Mouse (Mus musculus): ENCODE results near the gene 2410002F23Rik. TPM values are rescaled to one million over a fixed set of nuclear protein-coding genes. Genes with fewer than 3 reads are reported as not detected.
"Not testable (repeated sequence)": the region's sequence is repeated elsewhere in the genome, so short reads cannot be mapped to it uniquely, and the experiment has no call there.

The 2410002F23Rik gene
- polyA plus RNA-seq, 1 experiment from 2014 or later: 20.6 TPM

- WGBS (ENCODE audit: insufficient replicate concordance): 47% methylated on average over 2 of the region's 2 CpGs
- DNase-seq: peak; percentile 35
- no peak overlapping the region for H3K27ac ChIP-seq (ENCODE audit: low read depth)
- no peaks in the 10 kb centered on the region for H3K4me1 ChIP-seq (ENCODE audit: insufficient read depth)
- no peak for ATAC-seq
- TF ChIP-seq CTCF (IDR thresholded peaks at IDR 0.05; ENCODE audit: low read depth) (peak; percentile 56), EP300 (IDR thresholded peaks at IDR 0.05; ENCODE audit: low read depth) (no peak)
- H3K4me2 ChIP-seq (ENCODE audit: low read depth, low read length): no peak overlapping the region
- peaks cover 3% of the 10 kb centered on the region; the same call in 1 of the 2 replicates for H3K27me3 ChIP-seq (ENCODE audit: insufficient read depth, low read length)
- H3K36me3 ChIP-seq (replicated peaks; ENCODE audit: insufficient read depth, low read length): no peaks in the 10 kb centered on the region
- H3K9me3 ChIP-seq (ENCODE audit: low read length): no peaks in the 10 kb centered on the region
- no peak overlapping the region for H3K9ac ChIP-seq (replicated peaks)
- H3K4me3 ChIP-seq (ENCODE audit: low read depth, low read length): no peak overlapping the region
Measured at GRCm38 (mm10) chr7:44277250-44277622, 30.7 kb downstream of the 2410002F23Rik start.

DNA sequence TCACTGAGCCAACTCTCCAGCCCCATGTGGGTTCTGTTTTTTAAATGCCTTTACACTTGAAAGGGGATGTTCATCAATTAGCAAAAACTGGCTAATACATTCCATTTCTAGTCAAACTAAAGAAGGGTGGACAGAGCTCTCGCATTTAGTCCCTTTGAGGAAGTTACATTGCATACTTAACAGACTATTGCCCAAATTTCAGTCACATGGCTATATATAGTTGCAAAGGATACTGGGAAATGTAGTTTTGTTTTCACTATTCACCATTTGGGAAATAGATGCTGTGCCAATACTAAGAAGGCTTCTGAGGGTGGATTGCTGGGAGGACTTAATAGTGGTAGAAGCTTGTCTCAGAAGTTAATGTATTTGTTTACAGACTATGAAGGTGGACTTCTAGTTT lies 34.4 kb downstream of the 2410002F23Rik start:
- no peaks in the 10 kb centered on the region for H3K4me1 ChIP-seq (ENCODE audit: insufficient read depth)
- ATAC-seq (no peak), DNase-seq (no peak)
- H3K27me3 ChIP-seq (ENCODE audit: insufficient read depth, low read length): no peaks in the 10 kb centered on the region
- no peak overlapping the region for H3K27ac ChIP-seq (ENCODE audit: low read depth)
- no peak overlapping the region for H3K9ac ChIP-seq (replicated peaks)
- WGBS (ENCODE audit: insufficient replicate concordance): 16% methylated on average over 1 of the region's 1 CpGs
- H3K36me3 ChIP-seq (replicated peaks; ENCODE audit: insufficient read depth, low read length): no peaks in the 10 kb centered on the region
- no peak for TF ChIP-seq CTCF (IDR thresholded peaks at IDR 0.05; ENCODE audit: low read depth)
- no peak for TF ChIP-seq EP300 (IDR thresholded peaks at IDR 0.05; ENCODE audit: low read depth)
- H3K4me3 ChIP-seq (ENCODE audit: low read depth, low read length): no peak overlapping the region
- no peaks in the 10 kb centered on the region for H3K9me3 ChIP-seq (ENCODE audit: low read length)
- H3K4me2 ChIP-seq (ENCODE audit: low read depth, low read length): no peak overlapping the region

- WGBS (ENCODE audit: insufficient replicate concordance): 73% methylated on average over 7 of the region's 7 CpGs
- Histone ChIP-seq H3K36me3 (replicated peaks; ENCODE audit: insufficient read depth, low read length) (no peaks in the 10 kb centered on the region), H3K4me3 (ENCODE audit: low read depth, low read length) (no peak overlapping the region), H3K27ac (ENCODE audit: low read depth) (no peak overlapping the region), H3K4me1 (ENCODE audit: insufficient read depth) (no peaks in the 10 kb centered on the region), H3K9me3 (ENCODE audit: low read length) (no peaks in the 10 kb centered on the region), H3K9ac (replicated peaks) (no peak overlapping the region), H3K27me3 (ENCODE audit: insufficient read depth, low read length) (no peaks in the 10 kb centered on the region), H3K4me2 (ENCODE audit: low read depth, low read length) (no peak overlapping the region)
- ATAC-seq (no peak), DNase-seq (no peak)
- TF ChIP-seq CTCF (IDR thresholded peaks at IDR 0.05; ENCODE audit: low read depth): no peak
- TF ChIP-seq EP300 (IDR thresholded peaks at IDR 0.05; ENCODE audit: low read depth): no peak
Measured at GRCm38 (mm10) chr7:44281586-44281985, 35.1 kb downstream of the 2410002F23Rik start.

DNA sequence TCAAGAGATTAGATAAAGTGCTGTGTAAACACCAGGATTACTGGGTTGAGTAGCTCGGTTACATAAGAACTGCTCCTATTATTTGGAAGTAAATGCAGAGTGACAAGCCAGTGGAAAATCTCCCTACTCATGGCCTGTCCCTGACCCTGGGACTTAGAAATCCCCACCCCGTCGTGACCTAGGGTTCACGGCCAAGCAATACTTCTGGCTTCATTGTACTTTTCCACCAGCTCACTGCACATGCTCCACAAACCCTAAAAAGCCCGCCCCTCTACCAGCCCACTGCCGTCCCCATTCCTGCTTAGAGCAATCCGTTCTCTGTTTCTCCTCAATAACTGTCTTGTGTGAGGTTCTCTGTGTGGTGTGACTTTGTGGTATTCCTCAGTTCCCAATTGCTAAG lies 41.2 kb downstream of the 2410002F23Rik start:
- Histone ChIP-seq H3K36me3 (replicated peaks; ENCODE audit: insufficient read depth, low read length) (no peaks in the 10 kb centered on the region), H3K27ac (ENCODE audit: low read depth) (no peak overlapping the region), H3K4me2 (ENCODE audit: low read depth, low read length) (no peak overlapping the region), H3K9me3 (ENCODE audit: low read length) (no peaks in the 10 kb centered on the region), H3K9ac (replicated peaks) (no peak overlapping the region), H3K4me1 (ENCODE audit: insufficient read depth) (no peaks in the 10 kb centered on the region), H3K27me3 (ENCODE audit: insufficient read depth, low read length) (no peaks in the 10 kb centered on the region), H3K4me3 (ENCODE audit: low read depth, low read length) (no peak overlapping the region)
- TF ChIP-seq CTCF (IDR thresholded peaks at IDR 0.05; ENCODE audit: low read depth) (no peak), EP300 (IDR thresholded peaks at IDR 0.05; ENCODE audit: low read depth) (no peak)
- DNase-seq (no peak), ATAC-seq (no peak)
- WGBS (ENCODE audit: insufficient replicate concordance): 44% methylated on average over 7 of the region's 7 CpGs

DNA sequence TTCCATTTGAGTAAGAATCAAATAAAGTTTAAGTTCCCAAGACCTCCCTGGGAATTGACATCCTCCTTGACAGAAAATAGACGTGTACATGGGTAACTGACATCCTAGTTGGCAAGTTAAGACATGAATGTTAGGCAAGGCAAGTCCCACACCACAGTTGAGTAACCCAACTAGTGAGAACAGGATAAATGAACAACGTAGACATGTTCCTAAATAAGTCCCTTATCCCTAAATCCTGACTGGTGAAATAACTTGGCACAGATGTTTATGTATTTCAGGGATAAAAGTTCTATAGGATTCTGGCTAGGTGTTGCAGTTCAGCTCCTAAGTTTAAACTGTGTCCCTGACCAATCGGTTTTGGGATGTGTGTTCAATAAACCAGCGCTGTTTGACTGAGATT lies 44.5 kb downstream of the 2410002F23Rik start:
- Histone ChIP-seq H3K27ac (ENCODE audit: low read depth) (no peak overlapping the region), H3K27me3 (ENCODE audit: insufficient read depth, low read length) (no peaks in the 10 kb centered on the region), H3K4me3 (ENCODE audit: low read depth, low read length) (no peak overlapping the region), H3K9me3 (ENCODE audit: low read length) (no peaks in the 10 kb centered on the region), H3K4me2 (ENCODE audit: low read depth, low read length) (no peak overlapping the region), H3K9ac (replicated peaks) (no peak overlapping the region), H3K36me3 (replicated peaks; ENCODE audit: insufficient read depth, low read length) (no peaks in the 10 kb centered on the region), H3K4me1 (ENCODE audit: insufficient read depth) (no peaks in the 10 kb centered on the region)
- DNase-seq (no peak), ATAC-seq (no peak)
- TF ChIP-seq CTCF (IDR thresholded peaks at IDR 0.05; ENCODE audit: low read depth) (no peak), EP300 (IDR thresholded peaks at IDR 0.05; ENCODE audit: low read depth) (no peak)
- WGBS (ENCODE audit: insufficient replicate concordance): 63% methylated on average over 4 of the region's 4 CpGs

DNA sequence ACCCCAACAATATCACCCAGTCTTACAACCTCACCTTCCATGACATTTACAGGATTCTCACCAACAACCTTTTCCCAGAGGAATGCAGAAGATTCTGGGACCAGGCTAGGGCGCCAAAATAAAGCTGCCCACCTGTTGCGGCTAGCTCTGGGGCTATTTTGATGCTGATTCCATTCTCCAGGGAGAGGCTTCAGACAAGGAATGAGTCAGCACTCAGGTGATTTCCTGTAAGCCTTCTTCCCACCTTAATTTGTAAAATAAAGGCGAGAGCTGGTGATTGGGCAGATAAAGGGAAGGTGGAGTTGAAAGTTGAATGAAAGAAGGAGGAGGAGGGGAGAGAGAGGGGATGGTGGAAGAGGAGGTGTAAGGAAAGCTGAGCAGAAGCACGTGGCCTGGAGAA lies 44.9 kb downstream of the 2410002F23Rik start:
- Histone ChIP-seq H3K36me3 (replicated peaks; ENCODE audit: insufficient read depth, low read length) (no peaks in the 10 kb centered on the region), H3K4me2 (ENCODE audit: low read depth, low read length) (no peak overlapping the region), H3K27me3 (ENCODE audit: insufficient read depth, low read length) (no peaks in the 10 kb centered on the region), H3K9me3 (ENCODE audit: low read length) (no peaks in the 10 kb centered on the region), H3K4me3 (ENCODE audit: low read depth, low read length) (no peak overlapping the region), H3K9ac (replicated peaks) (no peak overlapping the region), H3K27ac (ENCODE audit: low read depth) (no peak overlapping the region), H3K4me1 (ENCODE audit: insufficient read depth) (no peaks in the 10 kb centered on the region)
- ATAC-seq (no peak), DNase-seq (no peak)
- WGBS (ENCODE audit: insufficient replicate concordance): 53% methylated on average over 4 of the region's 4 CpGs
- no peak for TF ChIP-seq EP300 (IDR thresholded peaks at IDR 0.05; ENCODE audit: low read depth)
- no peak for TF ChIP-seq CTCF (IDR thresholded peaks at IDR 0.05; ENCODE audit: low read depth)

- not testable (repeated sequence) for DNase-seq; H3K4me1 ChIP-seq (ENCODE audit: insufficient read depth); H3K9me3 ChIP-seq (ENCODE audit: low read length); H3K36me3 ChIP-seq (replicated peaks; ENCODE audit: insufficient read depth, low read length); H3K27ac ChIP-seq (ENCODE audit: low read depth); H3K4me2 ChIP-seq (ENCODE audit: low read depth, low read length); H3K4me3 ChIP-seq (ENCODE audit: low read depth, low read length); H3K27me3 ChIP-seq (ENCODE audit: insufficient read depth, low read length); H3K9ac ChIP-seq (replicated peaks); ATAC-seq
- 69% methylated on average over 2 of the region's 2 CpGs for WGBS (ENCODE audit: insufficient replicate concordance)
Measured at GRCm38 (mm10) chr7:44297501-44297900, 51.0 kb downstream of the 2410002F23Rik start.

Other genes starting within 250 kb of the 2410002F23Rik start
- not detected in 2 replicates for gene Klk1b26, start 234.6 kb upstream of the 2410002F23Rik start, polyA plus RNA-seq (2015; fragmentation: Nextera tagmentation; extraction: Ambion mirVana)
- not detected in 2 replicates for gene Klk1b27, start 194.4 kb upstream of the 2410002F23Rik start, polyA plus RNA-seq (2015; fragmentation: Nextera tagmentation; extraction: Ambion mirVana)
- gene Klk1b21, start 144.4 kb upstream of the 2410002F23Rik start, polyA plus RNA-seq (2015; fragmentation: Nextera tagmentation; extraction: Ambion mirVana): not detected in 2 replicates
- not detected in 2 replicates for gene Klk1b22, start 134.0 kb upstream of the 2410002F23Rik start, polyA plus RNA-seq (2015; fragmentation: Nextera tagmentation; extraction: Ambion mirVana)
- not detected in 2 replicates for gene Klk1b16, start 110.0 kb upstream of the 2410002F23Rik start, polyA plus RNA-seq (2015; fragmentation: Nextera tagmentation; extraction: Ambion mirVana)
- not detected in 2 replicates for gene Klk1b24, start 58.5 kb upstream of the 2410002F23Rik start, polyA plus RNA-seq (2015; fragmentation: Nextera tagmentation; extraction: Ambion mirVana)
- gene Klk1b3, start 48.5 kb upstream of the 2410002F23Rik start, polyA plus RNA-seq (2015; fragmentation: Nextera tagmentation; extraction: Ambion mirVana): not detected in 2 replicates
- 0.18 TPM in 1 of 2 replicates, not detected in the other for gene Klk1b4, start 39.3 kb upstream of the 2410002F23Rik start, polyA plus RNA-seq (2015; fragmentation: Nextera tagmentation; extraction: Ambion mirVana)
- not detected in 2 replicates for gene Klk1b5, start 30.8 kb upstream of the 2410002F23Rik start, polyA plus RNA-seq (2015; fragmentation: Nextera tagmentation; extraction: Ambion mirVana)
- gene Klk1, start 21.4 kb upstream of the 2410002F23Rik start, polyA plus RNA-seq (2015; fragmentation: Nextera tagmentation; extraction: Ambion mirVana): 0.79 TPM in 1 of 2 replicates, not detected in the other
- gene Gm36864, start 10.5 kb upstream of the 2410002F23Rik start, polyA plus RNA-seq (2015; fragmentation: Nextera tagmentation; extraction: Ambion mirVana): not detected in 2 replicates
- gene 1700028J19Rik, start within 50 bp of the 2410002F23Rik start, polyA plus RNA-seq (2015; fragmentation: Nextera tagmentation; extraction: Ambion mirVana): 0.51 and 0.54 TPM in 2 replicates
- not detected in 2 replicates for gene Acp4, start 10.7 kb downstream of the 2410002F23Rik start, polyA plus RNA-seq (2015; fragmentation: Nextera tagmentation; extraction: Ambion mirVana)
- gene Gm15517, start 14.7 kb downstream of the 2410002F23Rik start, polyA plus RNA-seq (2015; fragmentation: Nextera tagmentation; extraction: Ambion mirVana): not detected in 2 replicates
- 1.6 and 1.8 TPM in 2 replicates for gene Clec11a, start 60.2 kb downstream of the 2410002F23Rik start, polyA plus RNA-seq (2015; fragmentation: Nextera tagmentation; extraction: Ambion mirVana)
- gene Shank1, start 63.5 kb downstream of the 2410002F23Rik start, polyA plus RNA-seq (2015; fragmentation: Nextera tagmentation; extraction: Ambion mirVana): not detected in 2 replicates
- gene Syt3, start 137.4 kb downstream of the 2410002F23Rik start, polyA plus RNA-seq (2015; fragmentation: Nextera tagmentation; extraction: Ambion mirVana): 0.04 TPM in 1 of 2 replicates, not detected in the other
- 0.15 and 0.18 TPM in 2 replicates for gene 1700008O03Rik, start 139.1 kb downstream of the 2410002F23Rik start, polyA plus RNA-seq (2015; fragmentation: Nextera tagmentation; extraction: Ambion mirVana)
- not detected in 2 replicates for gene Lrrc4b, start 182.3 kb downstream of the 2410002F23Rik start, polyA plus RNA-seq (2015; fragmentation: Nextera tagmentation; extraction: Ambion mirVana)
- gene Aspdh, start 218.7 kb downstream of the 2410002F23Rik start, polyA plus RNA-seq (2015; fragmentation: Nextera tagmentation; extraction: Ambion mirVana): 38.9 and 44.3 TPM in 2 replicates
- 59.7 and 63.1 TPM in 2 replicates for gene Josd2, start 221.3 kb downstream of the 2410002F23Rik start, polyA plus RNA-seq (2015; fragmentation: Nextera tagmentation; extraction: Ambion mirVana)
- 32.4 and 35.9 TPM in 2 replicates for gene Emc10, start 249.8 kb downstream of the 2410002F23Rik start, polyA plus RNA-seq (2015; fragmentation: Nextera tagmentation; extraction: Ambion mirVana)
- gene Fam71e1, start 249.9 kb downstream of the 2410002F23Rik start, polyA plus RNA-seq (2015; fragmentation: Nextera tagmentation; extraction: Ambion mirVana): 3.3 and 4.1 TPM in 2 replicates